Mouse (Mus musculus): ENCODE data around the gene Osbpl3. TPM values are rescaled to one million over a fixed set of nuclear protein-coding genes. Genes with fewer than 3 reads are reported as not detected.

Osbpl3 gene
- total and polyA plus RNA-seq, 2 experiments, result 0.15 to 0.83 TPM

GRCm38 (mm10) chr6:50398324-50398723 is 57.7 kb downstream of the Osbpl3 start:
- Histone ChIP-seq H3K27ac (replicated peaks; ENCODE audit: insufficient read depth, low read depth, low read length) (no peak overlapping the region), H3K4me1 (ENCODE audit: control insufficient read depth, insufficient read depth, low read length) (no peaks in the 10 kb centered on the region), H3K9ac (ENCODE audit: low read depth, low read length) (no peak overlapping the region), H3K36me3 (ENCODE audit: control insufficient read depth, insufficient read depth, low read length) (no peaks in the 10 kb centered on the region), H3K27me3 (ENCODE audit: control insufficient read depth, insufficient read depth, low read length) (no peaks in the 10 kb centered on the region), H3K4me3 (ENCODE audit: insufficient read depth, low read depth, low read length) (no peak overlapping the region), H3K79me2 (ENCODE audit: control insufficient read depth, insufficient read depth, low read length) (no peaks in the 10 kb centered on the region)
- no peak for DNase-seq (ENCODE audit: extremely low read depth, low read depth, low spot score)
- TF ChIP-seq POLR2A (IDR thresholded peaks at IDR 0.05; ENCODE audit: extremely low read depth, insufficient read depth, low read length), result no peak
- no peak for TF ChIP-seq CTCF (IDR thresholded peaks at IDR 0.05; ENCODE audit: low read depth, low read length)
- WGBS, result 92% methylated on average over 6 of the region's 6 CpGs

GRCm38 (mm10) chr6:50397116-50397515 is 58.9 kb downstream of the Osbpl3 start:
- no peak for TF ChIP-seq CTCF (IDR thresholded peaks at IDR 0.05; ENCODE audit: low read depth, low read length)
- TF ChIP-seq POLR2A (IDR thresholded peaks at IDR 0.05; ENCODE audit: extremely low read depth, insufficient read depth, low read length), result no peak

GRCm38 (mm10) chr6:50395641-50396312 is 60.2 kb downstream of the Osbpl3 start:
- no peak for TF ChIP-seq POLR2A (IDR thresholded peaks at IDR 0.05; ENCODE audit: extremely low read depth, insufficient read depth, low read length)
- TF ChIP-seq CTCF (IDR thresholded peaks at IDR 0.05; ENCODE audit: low read depth, low read length), result no peak
- 76% methylated on average over 7 of the region's 7 CpGs for WGBS

More at GRCm38 (mm10) chr6:50397116-50397515, 58.9 kb downstream of the Osbpl3 start:
- H3K9ac ChIP-seq (ENCODE audit: low read depth, low read length), result no peak overlapping the region
- H3K79me2 ChIP-seq (ENCODE audit: control insufficient read depth, insufficient read depth, low read length), result no peaks in the 10 kb centered on the region
- DNase-seq (ENCODE audit: extremely low read depth, low read depth, low spot score), result no peak
- no peaks in the 10 kb centered on the region for H3K4me1 ChIP-seq (ENCODE audit: control insufficient read depth, insufficient read depth, low read length)
- 57% methylated on average over 5 of the region's 5 CpGs for WGBS
- no peak overlapping the region for H3K27ac ChIP-seq (replicated peaks; ENCODE audit: insufficient read depth, low read depth, low read length)
- no peak overlapping the region for H3K4me3 ChIP-seq (ENCODE audit: insufficient read depth, low read depth, low read length)
- no peaks in the 10 kb centered on the region for H3K36me3 ChIP-seq (ENCODE audit: control insufficient read depth, insufficient read depth, low read length)
- no peaks in the 10 kb centered on the region for H3K27me3 ChIP-seq (ENCODE audit: control insufficient read depth, insufficient read depth, low read length)

GRCm38 (mm10) chr6:50394432-50394831 is 61.6 kb downstream of the Osbpl3 start:
- Histone ChIP-seq H3K4me3 (ENCODE audit: insufficient read depth, low read depth, low read length) (no peak overlapping the region), H3K79me2 (ENCODE audit: control insufficient read depth, insufficient read depth, low read length) (no peaks in the 10 kb centered on the region), H3K36me3 (ENCODE audit: control insufficient read depth, insufficient read depth, low read length) (no peaks in the 10 kb centered on the region), H3K9ac (ENCODE audit: low read depth, low read length) (no peak overlapping the region), H3K27ac (replicated peaks; ENCODE audit: insufficient read depth, low read depth, low read length) (no peak overlapping the region), H3K27me3 (ENCODE audit: control insufficient read depth, insufficient read depth, low read length) (no peaks in the 10 kb centered on the region), H3K4me1 (ENCODE audit: control insufficient read depth, insufficient read depth, low read length) (no peaks in the 10 kb centered on the region)
- WGBS, result 82% methylated on average over 3 of the region's 3 CpGs
- TF ChIP-seq POLR2A (IDR thresholded peaks at IDR 0.05; ENCODE audit: extremely low read depth, insufficient read depth, low read length), result no peak
- no peak for DNase-seq (ENCODE audit: extremely low read depth, low read depth, low spot score)

More at GRCm38 (mm10) chr6:50395641-50396312, 60.2 kb downstream of the Osbpl3 start:
- Histone ChIP-seq H3K4me3 (ENCODE audit: insufficient read depth, low read depth, low read length) (no peak overlapping the region), H3K27ac (replicated peaks; ENCODE audit: insufficient read depth, low read depth, low read length) (no peak overlapping the region), H3K79me2 (ENCODE audit: control insufficient read depth, insufficient read depth, low read length) (no peaks in the 10 kb centered on the region), H3K9ac (ENCODE audit: low read depth, low read length) (no peak overlapping the region), H3K27me3 (ENCODE audit: control insufficient read depth, insufficient read depth, low read length) (no peaks in the 10 kb centered on the region), H3K36me3 (ENCODE audit: control insufficient read depth, insufficient read depth, low read length) (no peaks in the 10 kb centered on the region), H3K4me1 (ENCODE audit: control insufficient read depth, insufficient read depth, low read length) (no peaks in the 10 kb centered on the region)
- DNase-seq (ENCODE audit: extremely low read depth, low read depth, low spot score), result no peak

- DNase-seq (ENCODE audit: extremely low read depth, low read depth, low spot score), result no peak
- no peak overlapping the region for H3K4me3 ChIP-seq (ENCODE audit: insufficient read depth, low read depth, low read length)
- no peaks in the 10 kb centered on the region for H3K79me2 ChIP-seq (ENCODE audit: control insufficient read depth, insufficient read depth, low read length)
- no peaks in the 10 kb centered on the region for H3K36me3 ChIP-seq (ENCODE audit: control insufficient read depth, insufficient read depth, low read length)
- H3K4me1 ChIP-seq (ENCODE audit: control insufficient read depth, insufficient read depth, low read length), result no peaks in the 10 kb centered on the region
- H3K27ac ChIP-seq (replicated peaks; ENCODE audit: insufficient read depth, low read depth, low read length), result no peak overlapping the region
- no peaks in the 10 kb centered on the region for H3K27me3 ChIP-seq (ENCODE audit: control insufficient read depth, insufficient read depth, low read length)
- TF ChIP-seq POLR2A (IDR thresholded peaks at IDR 0.05; ENCODE audit: extremely low read depth, insufficient read depth, low read length) (no peak), CTCF (IDR thresholded peaks at IDR 0.05; ENCODE audit: low read depth, low read length) (no peak)
- 88% methylated on average over 8 of the region's 8 CpGs for WGBS
- H3K9ac ChIP-seq (ENCODE audit: low read depth, low read length), result no peak overlapping the region
Measured at GRCm38 (mm10) chr6:50393960-50394359, 62.0 kb downstream of the Osbpl3 start.

GRCm38 (mm10) chr6:50391951-50392350 is 64.0 kb downstream of the Osbpl3 start:
- TF ChIP-seq POLR2A (IDR thresholded peaks at IDR 0.05; ENCODE audit: extremely low read depth, insufficient read depth, low read length) (no peak), CTCF (IDR thresholded peaks at IDR 0.05; ENCODE audit: low read depth, low read length) (no peak)
- Histone ChIP-seq H3K36me3 (ENCODE audit: control insufficient read depth, insufficient read depth, low read length) (no peaks in the 10 kb centered on the region), H3K9ac (ENCODE audit: low read depth, low read length) (no peak overlapping the region), H3K4me3 (ENCODE audit: insufficient read depth, low read depth, low read length) (no peak overlapping the region), H3K27me3 (ENCODE audit: control insufficient read depth, insufficient read depth, low read length) (no peaks in the 10 kb centered on the region), H3K27ac (replicated peaks; ENCODE audit: insufficient read depth, low read depth, low read length) (no peak overlapping the region), H3K79me2 (ENCODE audit: control insufficient read depth, insufficient read depth, low read length) (no peaks in the 10 kb centered on the region), H3K4me1 (ENCODE audit: control insufficient read depth, insufficient read depth, low read length) (no peaks in the 10 kb centered on the region)
- WGBS, result 91% methylated on average over 3 of the region's 3 CpGs
- DNase-seq (ENCODE audit: extremely low read depth, low read depth, low spot score), result no peak
